Mouse (Mus musculus): ENCODE measurements around the gene Wasf2. TPM values are rescaled to one million over a fixed set of nuclear protein-coding genes. Genes with fewer than 3 reads are reported as not detected.

Wasf2 gene
- polyA plus RNA-seq, 1 experiment from 2014 or later: 42.9 TPM

GRCm38 (mm10) chr4:133198337-133199180 lies 68.3 kb downstream of the Wasf2 start:
- no peaks in the 10 kb centered on the region for H3K27me3 ChIP-seq
- 0 out of 2 replicates have a peak overlapping the region, but pooled peaks have one; percentile 12 for H3K4me2 ChIP-seq
- H3K27ac ChIP-seq: peak overlapping the region; percentile 85
- H3K9me3 ChIP-seq (replicated peaks): no peaks in the 10 kb centered on the region
- H3K4me3 ChIP-seq: no peak overlapping the region
- peaks cover 56% of the 10 kb centered on the region for H3K4me1 ChIP-seq
- 13% methylated on average over 19 of the region's 19 CpGs for WGBS
- ATAC-seq: no peak
- peak overlapping the region; percentile 52 for H3K9ac ChIP-seq
- H3K36me3 ChIP-seq (ENCODE audit: poor library complexity, severe bottlenecking): peaks cover 32% of the 10 kb centered on the region

GRCm38 (mm10) chr4:133199743-133200142 lies 69.4 kb downstream of the Wasf2 start:
- ATAC-seq: no peak
- H3K27ac ChIP-seq: no peak overlapping the region

GRCm38 (mm10) chr4:133200343-133200742 lies 70.0 kb downstream of the Wasf2 start:
- peak overlapping the region; percentile 41; the same call in 1 of the 2 replicates for H3K27ac ChIP-seq
- H3K4me2 ChIP-seq: peak overlapping the region; percentile 3; the same call in 1 of the 2 replicates
- peaks cover 65% of the 10 kb centered on the region for H3K4me1 ChIP-seq
- no peaks in the 10 kb centered on the region for H3K27me3 ChIP-seq
- H3K4me3 ChIP-seq: no peak overlapping the region
- H3K9ac ChIP-seq: no peak overlapping the region
- peaks cover 14% of the 10 kb centered on the region for H3K36me3 ChIP-seq (ENCODE audit: poor library complexity, severe bottlenecking)
- H3K9me3 ChIP-seq (replicated peaks): no peaks in the 10 kb centered on the region
- peak; percentile 25; the same call in 1 of the 2 replicates for ATAC-seq
- WGBS: 45% methylated on average over 19 of the region's 21 CpGs

More at GRCm38 (mm10) chr4:133199743-133200142, 69.4 kb downstream of the Wasf2 start:
- Histone ChIP-seq H3K4me1 (peaks cover 65% of the 10 kb centered on the region), H3K36me3 (ENCODE audit: poor library complexity, severe bottlenecking) (peaks cover 20% of the 10 kb centered on the region), H3K9me3 (replicated peaks) (no peaks in the 10 kb centered on the region), H3K9ac (no peak overlapping the region), H3K27me3 (no peaks in the 10 kb centered on the region), H3K4me3 (no peak overlapping the region), H3K4me2 (no peak overlapping the region)
- WGBS: 72% methylated on average over 6 of the region's 6 CpGs

GRCm38 (mm10) chr4:133201006-133201771 lies 70.9 kb downstream of the Wasf2 start:
- H3K4me2 ChIP-seq: no peak overlapping the region
- H3K9ac ChIP-seq: 0 out of 2 replicates have a peak overlapping the region, but pooled peaks have one; percentile 7
- peak overlapping the region; percentile 41; the same call in 1 of the 2 replicates for H3K27ac ChIP-seq
- 74% methylated on average over 8 of the region's 8 CpGs for WGBS
- peaks cover 6% of the 10 kb centered on the region for H3K36me3 ChIP-seq (ENCODE audit: poor library complexity, severe bottlenecking)
- peaks cover 58% of the 10 kb centered on the region for H3K4me1 ChIP-seq
- H3K27me3 ChIP-seq: no peaks in the 10 kb centered on the region
- no peaks in the 10 kb centered on the region for H3K9me3 ChIP-seq (replicated peaks)
- 0 out of 2 replicates have a peak, but pooled peaks have one; percentile 34 for ATAC-seq
- no peak overlapping the region for H3K4me3 ChIP-seq

- Histone ChIP-seq H3K4me3 (no peak overlapping the region), H3K27ac (no peak overlapping the region), H3K27me3 (no peaks in the 10 kb centered on the region), H3K4me2 (no peak overlapping the region), H3K4me1 (peaks cover 48% of the 10 kb centered on the region), H3K9ac (no peak overlapping the region), H3K9me3 (replicated peaks) (no peaks in the 10 kb centered on the region), H3K36me3 (ENCODE audit: poor library complexity, severe bottlenecking) (no peaks in the 10 kb centered on the region)
- ATAC-seq: no peak
- 95% methylated on average over 3 of the region's 3 CpGs for WGBS
Measured at GRCm38 (mm10) chr4:133202254-133202653, 71.9 kb downstream of the Wasf2 start.

- H3K27ac ChIP-seq: no peak overlapping the region
- H3K9ac ChIP-seq: no peak overlapping the region
- no peak overlapping the region for H3K4me3 ChIP-seq
- no peak for ATAC-seq
- peaks cover 34% of the 10 kb centered on the region for H3K4me1 ChIP-seq
- H3K36me3 ChIP-seq (ENCODE audit: poor library complexity, severe bottlenecking): no peaks in the 10 kb centered on the region
- H3K27me3 ChIP-seq: no peaks in the 10 kb centered on the region
- WGBS: 59% methylated on average over 3 of the region's 3 CpGs
- H3K9me3 ChIP-seq (replicated peaks): no peaks in the 10 kb centered on the region
- H3K4me2 ChIP-seq: no peak overlapping the region
Measured at GRCm38 (mm10) chr4:133203591-133203990, 73.3 kb downstream of the Wasf2 start.

- no peak overlapping the region for H3K9ac ChIP-seq
- H3K4me1 ChIP-seq: peaks cover 32% of the 10 kb centered on the region
- H3K4me2 ChIP-seq: no peak overlapping the region
- peak overlapping the region; percentile 41 for H3K27ac ChIP-seq
- WGBS: 44% methylated on average over 7 of the region's 7 CpGs
- H3K4me3 ChIP-seq: no peak overlapping the region
- no peaks in the 10 kb centered on the region for H3K36me3 ChIP-seq (ENCODE audit: poor library complexity, severe bottlenecking)
- H3K27me3 ChIP-seq: no peaks in the 10 kb centered on the region
- H3K9me3 ChIP-seq (replicated peaks): no peaks in the 10 kb centered on the region
- ATAC-seq: no peak
Measured at GRCm38 (mm10) chr4:133204379-133204778, 74.1 kb downstream of the Wasf2 start.

GRCm38 (mm10) chr4:133209366-133209765 lies 79.1 kb downstream of the Wasf2 start:
- Histone ChIP-seq H3K4me3 (no peak overlapping the region), H3K36me3 (ENCODE audit: poor library complexity, severe bottlenecking) (no peaks in the 10 kb centered on the region), H3K9ac (no peak overlapping the region), H3K4me2 (no peak overlapping the region), H3K9me3 (replicated peaks) (no peaks in the 10 kb centered on the region), H3K27me3 (peaks cover 40% of the 10 kb centered on the region), H3K4me1 (peaks cover 26% of the 10 kb centered on the region), H3K27ac (no peak overlapping the region)
- ATAC-seq: no peak
- under 1% methylated on average over 11 of the region's 11 CpGs for WGBS

- peaks cover 22% of the 10 kb centered on the region for H3K4me1 ChIP-seq
- 94% methylated on average over 24 of the region's 24 CpGs for WGBS
- H3K9me3 ChIP-seq (replicated peaks): no peaks in the 10 kb centered on the region
- no peak overlapping the region for H3K27ac ChIP-seq
- no peaks in the 10 kb centered on the region for H3K36me3 ChIP-seq (ENCODE audit: poor library complexity, severe bottlenecking)
- no peak overlapping the region for H3K4me2 ChIP-seq
- no peak overlapping the region for H3K4me3 ChIP-seq
- peaks cover 45% of the 10 kb centered on the region for H3K27me3 ChIP-seq
- no peak overlapping the region for H3K9ac ChIP-seq
- no peak for ATAC-seq
Measured at GRCm38 (mm10) chr4:133210023-133210787, 79.9 kb downstream of the Wasf2 start.

GRCm38 (mm10) chr4:133210788-133211390 lies 80.6 kb downstream of the Wasf2 start:
- Histone ChIP-seq H3K4me1 (peaks cover 22% of the 10 kb centered on the region), H3K9ac (no peak overlapping the region), H3K27me3 (peaks cover 49% of the 10 kb centered on the region), H3K9me3 (replicated peaks) (no peaks in the 10 kb centered on the region), H3K4me2 (no peak overlapping the region), H3K4me3 (no peak overlapping the region), H3K27ac (no peak overlapping the region), H3K36me3 (ENCODE audit: poor library complexity, severe bottlenecking) (no peaks in the 10 kb centered on the region)
- WGBS: 93% methylated on average over 19 of the region's 19 CpGs
- no peak for ATAC-seq
